Mouse (Mus musculus) ES-E14 (cell line): ENCODE results near the gene Syp.

Source experiments
- CHD2 ChIP-seq: IDR thresholded peaks from 2 replicates; pipeline ENCODE4 v1.6.1; 2014; ENCODE audit warnings: mild to moderate bottlenecking, low read depth, low read length, inconsistent platforms
- HCFC1 ChIP-seq: IDR thresholded peaks from 2 replicates; pipeline ENCODE4 v1.6.1; 2012; ENCODE audit warnings: low read length, inconsistent platforms, borderline replicate concordance; ENCODE audit not compliant: insufficient read depth
- MAFK ChIP-seq: IDR thresholded peaks from 2 replicates; pipeline ENCODE4 v1.6.1; 2014; ENCODE audit warnings: mild to moderate bottlenecking, low read depth, low read length, inconsistent platforms; ENCODE audit not compliant: insufficient read depth

DNA sequence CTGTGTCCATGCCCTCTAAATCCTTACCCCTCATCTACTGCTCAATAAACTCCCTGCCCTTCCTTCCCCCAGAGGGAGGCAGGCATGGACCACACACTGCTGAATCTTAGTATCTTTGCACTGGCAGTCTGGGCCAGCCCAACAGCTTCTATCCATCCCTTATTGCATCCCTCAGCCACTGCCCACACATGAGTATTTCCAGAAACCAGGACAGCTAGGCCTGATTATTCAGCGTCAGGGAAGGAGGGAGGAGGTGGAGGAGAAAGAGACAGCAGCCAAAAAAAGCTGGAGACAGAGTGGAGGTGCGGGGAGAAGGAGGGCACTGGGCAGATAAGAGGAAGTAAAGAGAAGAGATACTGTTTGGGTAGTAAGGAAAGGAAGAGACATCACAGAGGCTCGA is 3.2 kb upstream of the Syp start:
- TF ChIP-seq MAFK (no peak), CHD2 (no peak), HCFC1 (no peak)
